Mouse (Mus musculus) urinary bladder, adult 2 months (tissue): ENCODE results near the gene Hes3. TPM values are rescaled to one million over a fixed set of nuclear protein-coding genes. Genes with fewer than 3 reads are reported as not detected.

ENCODE experiments used
- DNase-seq: peaks from one replicate; pipeline ENCODE4 v3.0.0; 2022; ENCODE audit warnings: low spot score
- polyA plus RNA-seq: library from polyadenylated mRNA; depleted of rRNA; stranded (reverse); fragments of >200 nt; gene quantifications from 2 replicates; pipeline ENCODE4 v1.2.3, GENCODE M21; 2012

Hes3 gene
- polyA plus RNA-seq, 1 experiment: not detected

- no peak for DNase-seq
Measured at GRCm38 (mm10) chr4:152281601-152282000, 9.9 kb downstream of the Hes3 start.

- no peak for DNase-seq
Measured at GRCm38 (mm10) chr4:152278986-152279385, 12.5 kb downstream of the Hes3 start.

- no peak for DNase-seq
Measured at GRCm38 (mm10) chr4:152277916-152278315, 13.5 kb downstream of the Hes3 start.

GRCm38 (mm10) chr4:152276389-152277347, 14.8 kb downstream of the Hes3 start:
- DNase-seq: no peak

- no peak for DNase-seq
Measured at GRCm38 (mm10) chr4:152274681-152275131, 16.8 kb downstream of the Hes3 start.

- no peak for DNase-seq
Measured at GRCm38 (mm10) chr4:152273621-152274236, 17.7 kb downstream of the Hes3 start, which contains the start of gene Gpr153. Gpr153 (plus strand) TSS chr4:152274232.

GRCm38 (mm10) chr4:152273191-152273590, 18.3 kb downstream of the Hes3 start:
- DNase-seq: no peak

- DNase-seq: no peak
Measured at GRCm38 (mm10) chr4:152272449-152273049, 18.9 kb downstream of the Hes3 start.

GRCm38 (mm10) chr4:152272006-152272405, 19.5 kb downstream of the Hes3 start:
- no peak for DNase-seq

- no peak for DNase-seq
Measured at GRCm38 (mm10) chr4:152271334-152271733, 20.1 kb downstream of the Hes3 start.

- DNase-seq: no peak
Measured at GRCm38 (mm10) chr4:152270599-152270998, 20.9 kb downstream of the Hes3 start.

GRCm38 (mm10) chr4:152269967-152270366, 21.5 kb downstream of the Hes3 start:
- DNase-seq: no peak

GRCm38 (mm10) chr4:152267748-152268369, 23.6 kb downstream of the Hes3 start:
- no peak for DNase-seq

GRCm38 (mm10) chr4:152266236-152266895, 25.1 kb downstream of the Hes3 start:
- DNase-seq: no peak

GRCm38 (mm10) chr4:152265791-152266190, 25.7 kb downstream of the Hes3 start:
- no peak for DNase-seq

GRCm38 (mm10) chr4:152264867-152265568, 26.4 kb downstream of the Hes3 start:
- DNase-seq: no peak

- no peak for DNase-seq
Measured at GRCm38 (mm10) chr4:152264177-152264530, 27.3 kb downstream of the Hes3 start.

GRCm38 (mm10) chr4:152263512-152264176, 27.8 kb downstream of the Hes3 start:
- DNase-seq: no peak

- no peak for DNase-seq
Measured at GRCm38 (mm10) chr4:152263089-152263488, 28.4 kb downstream of the Hes3 start.

GRCm38 (mm10) chr4:152262187-152262586, 29.3 kb downstream of the Hes3 start:
- no peak for DNase-seq
